Mouse (Mus musculus) erythroblast, embryonic 14.5 days (primary cell): ENCODE results near the gene Atp5c1.

ENCODE experiments used
- GATA1 ChIP-seq: IDR thresholded peaks from 2 replicates; pipeline ENCODE4 v1.6.1; 2012; ENCODE audit warnings: low read length, inconsistent platforms, mixed read lengths
- TAL1 ChIP-seq: IDR thresholded peaks from 3 replicates; pipeline ENCODE4 v1.6.1; 2012; ENCODE audit warnings: low read length, inconsistent platforms, mixed read lengths

GRCm38 (mm10) chr2:10034976-10035375 lies 45.3 kb downstream of the Atp5c1 start:
- TF ChIP-seq GATA1 (no peak), TAL1 (no peak)
